Comparison of ENCODE assay signal across 8 mouse cellular contexts in genomic region chr3:69125891-69126508, GRCm38 (mm10). TPM values are rescaled to one million over a fixed set of nuclear protein-coding genes. Genes with fewer than 3 reads are reported as not detected.
DNase-seq lines count a peak whose midpoint lies in the region; ATAC-seq and TF ChIP-seq lines count a peak whose summit lies in the region.

No protein-coding gene starts in this region.

- TF ChIP-seq POLR2A in bone marrow, adult 2 months (IDR thresholded peaks at IDR 0.05; ENCODE audit: borderline replicate concordance, control insufficient read depth, low read depth, low read length), result no peak
- no peak for TF ChIP-seq POLR2A in limb, embryonic 14.5 days (IDR thresholded peaks at IDR 0.05; ENCODE audit: borderline replicate concordance, extremely low read depth, insufficient read depth, insufficient read length)

- H3K4me1 ChIP-seq in bone marrow, adult 2 months (ENCODE audit: control insufficient read depth, insufficient read depth, low read length), result peaks cover 1% of the 10 kb centered on the region; the same call in 1 of the 2 replicates
- H3K4me1 ChIP-seq in forebrain, embryonic 10.5 days, result peaks cover 25% of the 10 kb centered on the region
- peaks cover 15% of the 10 kb centered on the region for H3K4me1 ChIP-seq in hindbrain, embryonic 16.5 days (ENCODE audit: control insufficient read depth, insufficient read depth, low read depth, low read length)
- H3K4me1 ChIP-seq in limb, embryonic 14.5 days (ENCODE audit: control insufficient read depth, insufficient read depth, low read length), result 0 out of 2 replicates have a peak, but pooled peaks cover 3% of the 10 kb centered on the region
- peaks cover 27% of the 10 kb centered on the region for H3K4me1 ChIP-seq in midbrain, embryonic 15.5 days
- H3K4me1 ChIP-seq in stomach, postnatal 0 days (replicated peaks; ENCODE audit: control insufficient read depth, insufficient read depth), result peaks cover 3% of the 10 kb centered on the region; the same call in 1 of the 2 replicates

- TF ChIP-seq CTCF in bone marrow, adult 2 months (IDR thresholded peaks at IDR 0.05; ENCODE audit: control insufficient read depth, insufficient read depth, low read length), result no peak; the same call in 1 of the 2 replicates
- peak; percentile 56 for TF ChIP-seq CTCF in stomach, postnatal 0 days (IDR thresholded peaks at IDR 0.05; ENCODE audit: low read depth)

- peak overlapping the region; percentile 99 for H3K9ac ChIP-seq in hindbrain, embryonic 16.5 days (ENCODE audit: low read depth, low read length)
- peak overlapping the region; percentile 94 for H3K9ac ChIP-seq in limb, embryonic 14.5 days (ENCODE audit: low read depth, low read length, severe bottlenecking)
- H3K9ac ChIP-seq in midbrain, embryonic 15.5 days, result peak overlapping the region; percentile 86
- H3K9ac ChIP-seq in stomach, postnatal 0 days (ENCODE audit: low read length), result peak overlapping the region; percentile 97

- H3K36me3 ChIP-seq in forebrain, embryonic 10.5 days (replicated peaks), result no peaks in the 10 kb centered on the region
- H3K36me3 ChIP-seq in hindbrain, embryonic 16.5 days (ENCODE audit: control insufficient read depth, insufficient read depth, low read length), result no peaks in the 10 kb centered on the region
- H3K36me3 ChIP-seq in limb, embryonic 14.5 days (ENCODE audit: control insufficient read depth, insufficient read depth, low read length), result no peaks in the 10 kb centered on the region
- H3K36me3 ChIP-seq in midbrain, embryonic 15.5 days (replicated peaks), result no peaks in the 10 kb centered on the region
- H3K36me3 ChIP-seq in stomach, postnatal 0 days (ENCODE audit: control insufficient read depth, insufficient read depth, low read length), result no peaks in the 10 kb centered on the region

- DNase-seq in layer of hippocampus, adult 11-12 months (ENCODE audit: low spot score), result peak; percentile 26
- no peak for DNase-seq in layer of hippocampus, adult 9-10 months (ENCODE audit: low spot score)
- DNase-seq in forebrain, embryonic 10.5 days (ENCODE audit: extremely low spot score, low spot score), result peak; percentile 65
- peak; percentile 31 for DNase-seq in limb, embryonic 14.5 days (ENCODE audit: low spot score)
- peak; percentile 46 for DNase-seq in stomach, postnatal 0 days (ENCODE audit: low spot score)

- peaks cover 6% of the 10 kb centered on the region; the same call in 1 of the 2 replicates for H3K27me3 ChIP-seq in forebrain, embryonic 10.5 days (ENCODE audit: poor library complexity, severe bottlenecking)
- H3K27me3 ChIP-seq in hindbrain, embryonic 16.5 days (replicated peaks; ENCODE audit: control insufficient read depth, insufficient read depth, low read length), result no peaks in the 10 kb centered on the region
- H3K27me3 ChIP-seq in limb, embryonic 14.5 days (ENCODE audit: control insufficient read depth, insufficient read depth, low read length), result no peaks in the 10 kb centered on the region
- peaks cover 2% of the 10 kb centered on the region; the same call in 1 of the 2 replicates for H3K27me3 ChIP-seq in midbrain, embryonic 15.5 days (replicated peaks)
- no peaks in the 10 kb centered on the region for H3K27me3 ChIP-seq in stomach, postnatal 0 days (ENCODE audit: control insufficient read depth, insufficient read depth, low read length)

- no peak for TF ChIP-seq EP300 in stomach, postnatal 0 days (optimal IDR thresholded peaks at IDR 0.05)

- H3K4me3 ChIP-seq in bone marrow, adult 2 months (replicated peaks; ENCODE audit: control insufficient read depth, low read depth, low read length), result peak overlapping the region; percentile 79
- peak overlapping the region; percentile 95 for H3K4me3 ChIP-seq in forebrain, embryonic 10.5 days
- H3K4me3 ChIP-seq in hindbrain, embryonic 16.5 days (ENCODE audit: low read length), result peak overlapping the region; percentile 96
- peak overlapping the region; percentile 93 for H3K4me3 ChIP-seq in limb, embryonic 14.5 days (replicated peaks; ENCODE audit: low read length)
- H3K4me3 ChIP-seq in midbrain, embryonic 15.5 days, result peak overlapping the region; percentile 94
- H3K4me3 ChIP-seq in stomach, postnatal 0 days (ENCODE audit: low read depth, low read length), result peak overlapping the region; percentile 92

- peak overlapping the region; percentile 71 for H3K4me2 ChIP-seq in hindbrain, embryonic 16.5 days (ENCODE audit: low read length)
- peak overlapping the region; percentile 73 for H3K4me2 ChIP-seq in limb, embryonic 14.5 days (replicated peaks; ENCODE audit: low read depth, low read length, severe bottlenecking)
- H3K4me2 ChIP-seq in midbrain, embryonic 15.5 days, result peak overlapping the region; percentile 80
- H3K4me2 ChIP-seq in stomach, postnatal 0 days (replicated peaks; ENCODE audit: low read depth), result peak overlapping the region; percentile 72

- H3K27ac ChIP-seq in bone marrow, adult 2 months (ENCODE audit: control insufficient read depth, insufficient read depth, low read depth, low read length, poor library complexity), result peak overlapping the region; percentile 100
- peak overlapping the region; percentile 97 for H3K27ac ChIP-seq in forebrain, embryonic 10.5 days
- peak overlapping the region; percentile 97 for H3K27ac ChIP-seq in hindbrain, embryonic 16.5 days (ENCODE audit: low read depth, low read length)
- H3K27ac ChIP-seq in limb, embryonic 14.5 days (replicated peaks; ENCODE audit: low read depth, low read length), result peak overlapping the region; percentile 96
- H3K27ac ChIP-seq in midbrain, embryonic 15.5 days, result peak overlapping the region; percentile 96
- peak overlapping the region; percentile 98 for H3K27ac ChIP-seq in stomach, postnatal 0 days (replicated peaks)

- H3K9me3 ChIP-seq in forebrain, embryonic 10.5 days, result no peaks in the 10 kb centered on the region
- no peaks in the 10 kb centered on the region for H3K9me3 ChIP-seq in hindbrain, embryonic 16.5 days (ENCODE audit: control insufficient read depth, low read length)
- H3K9me3 ChIP-seq in limb, embryonic 14.5 days (ENCODE audit: control insufficient read depth, low read length), result no peaks in the 10 kb centered on the region
- H3K9me3 ChIP-seq in midbrain, embryonic 15.5 days, result no peaks in the 10 kb centered on the region
- H3K9me3 ChIP-seq in stomach, postnatal 0 days (ENCODE audit: control insufficient read depth, low read length), result no peaks in the 10 kb centered on the region

- peak; percentile 16; the same call in 1 of the 2 replicates for ATAC-seq in hindbrain, embryonic 16.5 days
- ATAC-seq in limb, embryonic 14.5 days (ENCODE audit: low FRiP score, low read depth), result no peak
- peak; percentile 16; the same call in 1 of the 2 replicates for ATAC-seq in midbrain, embryonic 15.5 days (replicated peaks)
- no peak for ATAC-seq in stomach, postnatal 0 days (ENCODE audit: low FRiP score, low TSS enrichment)

- under 1% methylated on average over 35 of the region's 35 CpGs for WGBS in bone marrow, adult 2 months
- WGBS in forebrain, embryonic 10.5 days, result under 1% methylated on average over 35 of the region's 35 CpGs
- WGBS in hindbrain, embryonic 16.5 days, result under 1% methylated on average over 35 of the region's 35 CpGs
- under 1% methylated on average over 35 of the region's 35 CpGs for WGBS in limb, embryonic 14.5 days
- WGBS in midbrain, embryonic 15.5 days, result under 1% methylated on average over 35 of the region's 35 CpGs
- under 1% methylated on average over 35 of the region's 35 CpGs for WGBS in stomach, postnatal 0 days

RNA-seq across cellular contexts. Expression of gene Kpna4, which starts 0.9 kb away (rescaled TPM):
- polyA plus RNA-seq in bone marrow, adult 2 months (2011; ENCODE audit: insufficient read depth, insufficient read length, low replicate concordance, missing spikeins), result 10.0 and 22.3 TPM in 2 replicates
- polyA plus RNA-seq in forebrain, embryonic 10.5 days (2016; fragmentation: Nextera tagmentation; extraction: Ambion mirVana), result 37.0 and 39.8 TPM in 2 replicates
- 27.0 and 28.7 TPM in 2 replicates for polyA plus RNA-seq in hindbrain, embryonic 16.5 days (2015; fragmentation: Nextera tagmentation; extraction: Ambion mirVana)
- 21.2 and 25.6 TPM in 2 replicates for polyA plus RNA-seq in limb, embryonic 14.5 days (2012; rRNA removed)
- 34.3 and 37.5 TPM in 2 replicates for polyA plus RNA-seq in limb, embryonic 14.5 days (2014; fragmentation: Nextera tagmentation; extraction: Ambion mirVana)
- 33.0 and 34.9 TPM in 2 replicates for polyA plus RNA-seq in midbrain, embryonic 15.5 days (2015; fragmentation: Nextera tagmentation; extraction: Ambion mirVana)
- 20.5 and 21.8 TPM in 2 replicates for polyA plus RNA-seq in stomach, postnatal 0 days (2015; fragmentation: Nextera tagmentation; extraction: Ambion mirVana)

Comparison
In these comparisons a context has a peak if more than half of its experiments do, and no peak if none do; other contexts are left out.
1. ATAC-seq: peak in hindbrain, embryonic 16.5 days (single experiment) and midbrain, embryonic 15.5 days (single experiment); none in limb, embryonic 14.5 days (single experiment) and stomach, postnatal 0 days (single experiment).
2. Peak in every context shown above with its lines, with median percentiles within 50 percentile points of each other: H3K27ac ChIP-seq, H3K4me3 ChIP-seq, H3K4me2 ChIP-seq and H3K9ac ChIP-seq.